26 mouse cellular contexts compared by ENCODE assay signal in the genomic region with DNA sequence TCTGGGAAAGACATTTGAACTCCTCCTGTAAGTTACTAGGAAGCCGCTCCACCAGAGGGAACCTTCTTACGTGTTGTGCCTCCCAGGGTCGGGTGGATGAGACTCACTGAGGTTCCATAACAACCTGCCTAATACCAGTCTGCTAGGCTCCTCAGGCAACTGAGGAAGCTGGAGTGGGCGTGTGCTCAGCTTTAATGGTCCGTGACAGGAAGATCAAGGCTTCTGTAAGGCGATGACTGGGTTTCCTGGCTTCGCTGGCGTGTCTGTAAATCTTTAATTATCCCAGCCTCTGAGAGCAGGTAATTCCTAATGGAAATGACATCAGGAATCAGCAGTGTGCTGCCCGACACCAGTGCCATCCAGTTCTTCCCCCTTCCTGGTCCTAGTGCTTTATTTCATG. TPM values are rescaled to one million over a fixed set of nuclear protein-coding genes. Genes with fewer than 3 reads are reported as not detected.
DNase-seq lines count a peak whose midpoint lies in the region; ATAC-seq and TF ChIP-seq lines count a peak whose summit lies in the region.
"Had no signal": no experiment of that assay in that cellular context is flagged by ENCODE, and none has a peak within 500 bp of the region (broad histone marks: within the 10 kb centered on the region; RNA-seq: fewer than 3 reads in every experiment).

No protein-coding gene starts in this region.

- POLR2A ChIA-PET in Patski (lab: Charles Lee), result no interaction called here

- no peak overlapping the region for H3K27ac ChIP-seq in kidney, embryonic 14.5 days (ENCODE audit: low read depth, low read length)
- H3K27ac ChIP-seq: embryonic facial prominence, embryonic 15.5 days; forebrain, embryonic 10.5 days; layer of hippocampus, adult 2 months; liver, embryonic 14.5 days; neural tube, embryonic 12.5 days had no signal

- 9% methylated on average over 9 of the region's 9 CpGs for WGBS in kidney, embryonic 14.5 days

- CTCF ChIA-PET in Patski (lab: Charles Lee), result interaction anchor here (2.5 kb wide), 1 partner anchor 11 kb away, joined by 6 read pairs; no protein-coding TSS in a partner anchor

- no peak overlapping the region for H3K9ac ChIP-seq in kidney, embryonic 14.5 days (ENCODE audit: low read depth, low read length)
- H3K9ac ChIP-seq: embryonic facial prominence, embryonic 15.5 days; heart, embryonic 12.5 days; limb, embryonic 13.5 days; liver, embryonic 14.5 days; lung, embryonic 14.5 days; neural tube, embryonic 12.5 days had no signal

- TF ChIP-seq CTCF in Patski (IDR thresholded peaks at IDR 0.05), result no peak

- no peaks in the 10 kb centered on the region for H3K27me3 ChIP-seq in Patski
- no peaks in the 10 kb centered on the region for H3K27me3 ChIP-seq in kidney, embryonic 14.5 days (ENCODE audit: control insufficient read depth, insufficient read depth, low read length)
- H3K27me3 ChIP-seq: embryonic facial prominence, embryonic 15.5 days; heart, embryonic 12.5 days; limb, embryonic 13.5 days; megakaryocyte, embryonic 14.5 days; neural tube, embryonic 12.5 days had no signal

- in situ Hi-C loops in Patski (cut with MboI; ENCODE audit: low pct_unique_long_range_greater_than_20kb), result no loop called here

- H3K4me1 ChIP-seq in kidney, embryonic 14.5 days (ENCODE audit: control insufficient read depth, insufficient read depth, low read length), result no peaks in the 10 kb centered on the region
- H3K4me1 ChIP-seq: neural tube, embryonic 12.5 days had no signal

- peaks cover 13% of the 10 kb centered on the region for H3K36me3 ChIP-seq in kidney, embryonic 14.5 days (ENCODE audit: control insufficient read depth, insufficient read depth, low read length)

- peak; percentile 60 for DNase-seq in Patski (ENCODE audit: low read depth, low spot score)
- peak; percentile 31 for DNase-seq in fat pad, adult 2 months (ENCODE audit: extremely low read depth, low read depth, low spot score)
- peak; percentile 80 to 91 for DNase-seq in kidney, postnatal 25 days
- no peak for DNase-seq in lung, postnatal 36 days
- DNase-seq in Muller cell, postnatal 12 days (ENCODE audit: inconsistent ontology term), result no peak
- no peak for DNase-seq in thymus, postnatal 14 days
- DNase-seq: adrenal gland, adult 2 months; cerebellum, adult 11 months; cerebellum, postnatal 14 days; gastrocnemius, postnatal 10 days; heart, adult 11 months; heart, postnatal 10 days; layer of hippocampus, postnatal 36 days; midbrain, embryonic 14.5 days; right cerebral cortex, postnatal 14 days had no signal

- no peak overlapping the region for H3K4me3 ChIP-seq in kidney, embryonic 14.5 days (ENCODE audit: low read length)
- H3K4me3 ChIP-seq: embryonic facial prominence, embryonic 15.5 days; forebrain, embryonic 10.5 days; heart, embryonic 12.5 days; layer of hippocampus, adult 2 months; limb, embryonic 13.5 days; megakaryocyte, embryonic 14.5 days; neural tube, embryonic 12.5 days had no signal

- no peaks in the 10 kb centered on the region for H3K9me3 ChIP-seq in kidney, embryonic 14.5 days (ENCODE audit: control insufficient read depth, low read length)
- H3K9me3 ChIP-seq: embryonic facial prominence, embryonic 15.5 days; forebrain, embryonic 10.5 days; heart, embryonic 12.5 days; limb, embryonic 13.5 days; megakaryocyte, embryonic 14.5 days; neural tube, embryonic 12.5 days had no signal

- H3K4me2 ChIP-seq in kidney, embryonic 14.5 days (replicated peaks; ENCODE audit: low read depth, low read length), result no peak overlapping the region
- H3K4me2 ChIP-seq: embryonic facial prominence, embryonic 15.5 days; heart, embryonic 12.5 days; limb, embryonic 13.5 days; lung, embryonic 14.5 days; neural tube, embryonic 12.5 days had no signal

- peak; percentile 75 for ATAC-seq in Patski
- peak; percentile 82 for ATAC-seq in kidney, embryonic 14.5 days (ENCODE audit: low FRiP score, low TSS enrichment)
- ATAC-seq: forebrain, embryonic 16.5 days had no signal

RNA-seq across cellular contexts. Expression of a gene that starts 0.4 kb away (rescaled TPM):
- 34.9 TPM for polyA plus RNA-seq in Patski (2021)
- 43.1 and 89.4 TPM in 2 replicates for polyA plus RNA-seq in kidney, embryonic 14.5 days (2014; fragmentation: Nextera tagmentation; extraction: Ambion mirVana)

Comparison
In these comparisons a context has a peak if more than half of its experiments do, and no peak if none do; other contexts are left out.
1. DNase-seq: peak in Patski (single experiment), fat pad, adult 2 months (single experiment) and kidney, postnatal 25 days (2 of 2); none in lung, postnatal 36 days (single experiment), Muller cell, postnatal 12 days (single experiment) and thymus, postnatal 14 days (single experiment).